Mouse (Mus musculus): Measurements from ENCODE around the gene Fktn. TPM values are rescaled to one million over a fixed set of nuclear protein-coding genes. Genes with fewer than 3 reads are reported as not detected.

Fktn gene
- polyA plus RNA-seq, 1 experiment = 6.6 TPM

- Histone ChIP-seq H3K4me1 (ENCODE audit: control insufficient read depth, insufficient read depth, low read length) (no peaks in the 10 kb centered on the region), H3K4me3 (replicated peaks; ENCODE audit: extremely low read depth, low read depth, low read length) (no peak overlapping the region)
- no peak for DNase-seq
- WGBS = 65% methylated on average over 3 of the region's 3 CpGs
- TF ChIP-seq POLR2A (IDR thresholded peaks at IDR 0.05; ENCODE audit: borderline replicate concordance, extremely low read depth, low read depth, low read length) (no peak), CTCF (IDR thresholded peaks at IDR 0.05; ENCODE audit: insufficient read depth, low read length) (no peak)
Observed at GRCm38 (mm10) chr4:53762501-53762900, 48.7 kb downstream of the Fktn start.

GRCm38 (mm10) chr4:53770958-53771735, 57.3 kb downstream of the Fktn start:
- H3K4me1 ChIP-seq (ENCODE audit: control insufficient read depth, insufficient read depth, low read length) = no peaks in the 10 kb centered on the region
- no peak for DNase-seq
- TF ChIP-seq CTCF (IDR thresholded peaks at IDR 0.05; ENCODE audit: insufficient read depth, low read length) = no peak
- TF ChIP-seq POLR2A (IDR thresholded peaks at IDR 0.05; ENCODE audit: borderline replicate concordance, extremely low read depth, low read depth, low read length) = no peak
- 54% methylated on average over 6 of the region's 6 CpGs for WGBS
- H3K4me3 ChIP-seq (replicated peaks; ENCODE audit: extremely low read depth, low read depth, low read length) = no peak overlapping the region

- no peaks in the 10 kb centered on the region for H3K4me1 ChIP-seq (ENCODE audit: control insufficient read depth, insufficient read depth, low read length)
- no peak for TF ChIP-seq POLR2A (IDR thresholded peaks at IDR 0.05; ENCODE audit: borderline replicate concordance, extremely low read depth, low read depth, low read length)
- no peak for TF ChIP-seq CTCF (IDR thresholded peaks at IDR 0.05; ENCODE audit: insufficient read depth, low read length)
- DNase-seq = no peak
- WGBS = 83% methylated on average over 5 of the region's 5 CpGs
- no peak overlapping the region for H3K4me3 ChIP-seq (replicated peaks; ENCODE audit: extremely low read depth, low read depth, low read length)
Observed at GRCm38 (mm10) chr4:53772004-53772403, 58.2 kb downstream of the Fktn start.

GRCm38 (mm10) chr4:53773911-53774310, 60.1 kb downstream of the Fktn start:
- TF ChIP-seq POLR2A (IDR thresholded peaks at IDR 0.05; ENCODE audit: borderline replicate concordance, extremely low read depth, low read depth, low read length) (no peak), CTCF (IDR thresholded peaks at IDR 0.05; ENCODE audit: insufficient read depth, low read length) (no peak)
- Histone ChIP-seq H3K4me3 (replicated peaks; ENCODE audit: extremely low read depth, low read depth, low read length) (no peak overlapping the region), H3K4me1 (ENCODE audit: control insufficient read depth, insufficient read depth, low read length) (no peaks in the 10 kb centered on the region)
- 50% methylated on average over 6 of the region's 6 CpGs for WGBS
- no peak for DNase-seq

- Histone ChIP-seq H3K4me1 (ENCODE audit: control insufficient read depth, insufficient read depth, low read length) (no peaks in the 10 kb centered on the region), H3K4me3 (replicated peaks; ENCODE audit: extremely low read depth, low read depth, low read length) (no peak overlapping the region)
- DNase-seq = no peak
- TF ChIP-seq POLR2A (IDR thresholded peaks at IDR 0.05; ENCODE audit: borderline replicate concordance, extremely low read depth, low read depth, low read length) (no peak), CTCF (IDR thresholded peaks at IDR 0.05; ENCODE audit: insufficient read depth, low read length) (no peak)
- WGBS = 82% methylated on average over 4 of the region's 4 CpGs
Observed at GRCm38 (mm10) chr4:53781396-53781795, 67.6 kb downstream of the Fktn start.

- H3K4me1 ChIP-seq (ENCODE audit: control insufficient read depth, insufficient read depth, low read length) = no peaks in the 10 kb centered on the region
- H3K4me3 ChIP-seq (replicated peaks; ENCODE audit: extremely low read depth, low read depth, low read length) = no peak overlapping the region
- no peak for DNase-seq
- WGBS = 41% methylated on average over 14 of the region's 14 CpGs
- no peak for TF ChIP-seq CTCF (IDR thresholded peaks at IDR 0.05; ENCODE audit: insufficient read depth, low read length)
- TF ChIP-seq POLR2A (IDR thresholded peaks at IDR 0.05; ENCODE audit: borderline replicate concordance, extremely low read depth, low read depth, low read length) = no peak
Observed at GRCm38 (mm10) chr4:53782216-53783070, 68.6 kb downstream of the Fktn start.

GRCm38 (mm10) chr4:53785746-53786398, 72.1 kb downstream of the Fktn start:
- no peak for TF ChIP-seq CTCF (IDR thresholded peaks at IDR 0.05; ENCODE audit: insufficient read depth, low read length)
- TF ChIP-seq POLR2A (IDR thresholded peaks at IDR 0.05; ENCODE audit: borderline replicate concordance, extremely low read depth, low read depth, low read length) = no peak
- 77% methylated on average over 15 of the region's 15 CpGs for WGBS
- DNase-seq = no peak
- H3K4me1 ChIP-seq (ENCODE audit: control insufficient read depth, insufficient read depth, low read length) = no peaks in the 10 kb centered on the region
- no peak overlapping the region for H3K4me3 ChIP-seq (replicated peaks; ENCODE audit: extremely low read depth, low read depth, low read length)

- no peaks in the 10 kb centered on the region for H3K4me1 ChIP-seq (ENCODE audit: control insufficient read depth, insufficient read depth, low read length)
- 72% methylated on average over 5 of the region's 5 CpGs for WGBS
- TF ChIP-seq CTCF (IDR thresholded peaks at IDR 0.05; ENCODE audit: insufficient read depth, low read length) (no peak), POLR2A (IDR thresholded peaks at IDR 0.05; ENCODE audit: borderline replicate concordance, extremely low read depth, low read depth, low read length) (no peak)
- H3K4me3 ChIP-seq (replicated peaks; ENCODE audit: extremely low read depth, low read depth, low read length) = no peak overlapping the region
- DNase-seq = no peak
Observed at GRCm38 (mm10) chr4:53786851-53787250, 73.1 kb downstream of the Fktn start.

GRCm38 (mm10) chr4:53789346-53789745, 75.5 kb downstream of the Fktn start:
- H3K4me1 ChIP-seq (ENCODE audit: control insufficient read depth, insufficient read depth, low read length) = no peaks in the 10 kb centered on the region
- TF ChIP-seq CTCF (IDR thresholded peaks at IDR 0.05; ENCODE audit: insufficient read depth, low read length) = no peak
- TF ChIP-seq POLR2A (IDR thresholded peaks at IDR 0.05; ENCODE audit: borderline replicate concordance, extremely low read depth, low read depth, low read length) = no peak
- DNase-seq = no peak
- WGBS = 54% methylated on average over 4 of the region's 4 CpGs
- H3K4me3 ChIP-seq (replicated peaks; ENCODE audit: extremely low read depth, low read depth, low read length) = no peak overlapping the region
